Mouse (Mus musculus) adrenal gland, adult 18-20 months (tissue): ENCODE data around the gene Bnc2. TPM values are rescaled to one million over a fixed set of nuclear protein-coding genes. Genes with fewer than 3 reads are reported as not detected.

ENCODE experiments used
- DNase-seq, 2 experiments: peaks; one replicate each; pipeline ENCODE4 v3.0.0; 2021 to 2022; ENCODE audit warnings: low spot score in 2 of 2
- total RNA-seq, 2 experiments: library from RNA; stranded (reverse); gene quantifications; 1 replicate in 1 of 2; 2 replicates in 1 of 2; pipeline ENCODE4 v1.2.3; 2021

The Bnc2 gene
- total RNA-seq, 2 experiments from 2014 or later = 12.0 to 13.8 TPM

- no peak for DNase-seq
Observed at GRCm38 (mm10) chr4:84330509-84330908, 344.6 kb downstream of the Bnc2 start.

GRCm38 (mm10) chr4:84329651-84330050 is 345.4 kb downstream of the Bnc2 start:
- no peak for DNase-seq

- no peak for DNase-seq
Observed at GRCm38 (mm10) chr4:84324371-84324770, 350.7 kb downstream of the Bnc2 start.

- no peak for DNase-seq
Observed at GRCm38 (mm10) chr4:84321598-84321997, 353.5 kb downstream of the Bnc2 start.

- no peak for DNase-seq
Observed at GRCm38 (mm10) chr4:84317421-84317820, 357.7 kb downstream of the Bnc2 start.

- DNase-seq = no peak
Observed at GRCm38 (mm10) chr4:84311371-84311770, 363.7 kb downstream of the Bnc2 start.

- no peak for DNase-seq
Observed at GRCm38 (mm10) chr4:84310851-84311250, 364.2 kb downstream of the Bnc2 start.

- DNase-seq = no peak
Observed at GRCm38 (mm10) chr4:84308226-84308862, 366.7 kb downstream of the Bnc2 start.

- no peak for DNase-seq
Observed at GRCm38 (mm10) chr4:84306928-84307606, 368.0 kb downstream of the Bnc2 start.

- DNase-seq = no peak
Observed at GRCm38 (mm10) chr4:84302949-84303348, 372.1 kb downstream of the Bnc2 start.

GRCm38 (mm10) chr4:84285153-84285552 is 389.9 kb downstream of the Bnc2 start:
- no peak for DNase-seq

- DNase-seq = no peak
Observed at GRCm38 (mm10) chr4:84282651-84283050, 392.4 kb downstream of the Bnc2 start.

GRCm38 (mm10) chr4:84278156-84278555 is 396.9 kb downstream of the Bnc2 start:
- DNase-seq = no peak

GRCm38 (mm10) chr4:84276081-84276480 is 399.0 kb downstream of the Bnc2 start:
- no peak for DNase-seq

- DNase-seq = no peak
Observed at GRCm38 (mm10) chr4:84274158-84274557, 400.9 kb downstream of the Bnc2 start.

GRCm38 (mm10) chr4:84272867-84273266 is 402.2 kb downstream of the Bnc2 start:
- DNase-seq = no peak

- DNase-seq = no peak
Observed at GRCm38 (mm10) chr4:84269845-84270244, 405.2 kb downstream of the Bnc2 start.

- no peak for DNase-seq
Observed at GRCm38 (mm10) chr4:84247356-84247755, 427.7 kb downstream of the Bnc2 start.

GRCm38 (mm10) chr4:84232346-84232745 is 442.7 kb downstream of the Bnc2 start:
- DNase-seq = no peak

- no peak for DNase-seq
Observed at GRCm38 (mm10) chr4:84231251-84231650, 443.8 kb downstream of the Bnc2 start.

- no peak for DNase-seq
Observed at GRCm38 (mm10) chr4:84229189-84229960, 445.7 kb downstream of the Bnc2 start.

GRCm38 (mm10) chr4:84228551-84228950 is 446.5 kb downstream of the Bnc2 start:
- DNase-seq = no peak
